Mouse (Mus musculus) cortical plate, adult 2 months (tissue): ENCODE data around the gene Ddx50. TPM values are rescaled to one million over a fixed set of nuclear protein-coding genes. Genes with fewer than 3 reads are reported as not detected.

Source experiments
- H3K27ac ChIP-seq: fragments of 200-500 bp; 2 replicates; pipeline ENCODE4 v1.5.1; 2012; ENCODE audit warnings: low read length, control low read depth, inconsistent platforms; ENCODE audit not compliant: insufficient read depth
- H3K4me1 ChIP-seq: fragments of 200-500 bp; 2 replicates; pipeline ENCODE4 v1.6.1; 2011; ENCODE audit warnings: low read length; ENCODE audit not compliant: control insufficient read depth, insufficient read depth
- H3K4me3 ChIP-seq: fragments of 200-500 bp; 2 replicates; pipeline ENCODE4 v1.5.1; 2011; ENCODE audit warnings: mild to moderate bottlenecking, low read length, control low read depth; ENCODE audit not compliant: insufficient read depth
- CTCF ChIP-seq: fragments of 200-500 bp; IDR thresholded peaks from 2 replicates; pipeline ENCODE4 v1.5.1; 2011; ENCODE audit warnings: mild to moderate bottlenecking, control low read depth, low read length; ENCODE audit not compliant: insufficient read depth; ENCODE audit errors: extremely low read depth
- POLR2A ChIP-seq: fragments of 200-500 bp; IDR thresholded peaks from 2 replicates; pipeline ENCODE4 v1.6.1; 2011; ENCODE audit warnings: mild to moderate bottlenecking, low read length, control low read depth; ENCODE audit not compliant: insufficient read depth; ENCODE audit errors: extremely low read depth
- polyA plus RNA-seq: library from polyadenylated mRNA; depleted of rRNA; stranded (reverse); fragments of >200 nt; gene quantifications from 2 replicates; pipeline ENCODE4 v1.2.3, GENCODE M21; 2012

Gene Ddx50
- polyA plus RNA-seq, 1 experiment, result 77.5 TPM

DNA sequence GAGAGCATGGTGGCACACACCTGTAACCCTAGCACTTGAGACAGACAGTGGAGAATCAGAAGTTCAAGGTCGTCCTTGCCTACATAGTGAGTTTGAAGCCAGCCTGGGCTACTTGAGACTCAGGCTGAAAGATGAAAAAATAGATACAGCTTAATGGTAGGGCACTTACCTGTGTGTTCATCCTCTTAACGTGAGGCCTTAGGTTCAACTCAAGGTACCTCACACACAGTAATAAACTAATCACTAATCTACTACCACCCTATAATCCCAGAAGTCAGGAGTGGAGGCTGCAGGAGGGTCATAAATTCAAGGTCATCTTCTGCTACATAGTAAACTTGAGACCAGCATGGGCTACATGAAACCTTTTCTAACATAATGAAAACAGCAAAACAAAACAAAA lies 17.4 kb upstream of the Ddx50 start:
- H3K4me1 ChIP-seq, result no peaks in the 10 kb centered on the region
- H3K27ac ChIP-seq, result no peak overlapping the region
- no peak for TF ChIP-seq CTCF
- no peak for TF ChIP-seq POLR2A
- no peak overlapping the region for H3K4me3 ChIP-seq

DNA sequence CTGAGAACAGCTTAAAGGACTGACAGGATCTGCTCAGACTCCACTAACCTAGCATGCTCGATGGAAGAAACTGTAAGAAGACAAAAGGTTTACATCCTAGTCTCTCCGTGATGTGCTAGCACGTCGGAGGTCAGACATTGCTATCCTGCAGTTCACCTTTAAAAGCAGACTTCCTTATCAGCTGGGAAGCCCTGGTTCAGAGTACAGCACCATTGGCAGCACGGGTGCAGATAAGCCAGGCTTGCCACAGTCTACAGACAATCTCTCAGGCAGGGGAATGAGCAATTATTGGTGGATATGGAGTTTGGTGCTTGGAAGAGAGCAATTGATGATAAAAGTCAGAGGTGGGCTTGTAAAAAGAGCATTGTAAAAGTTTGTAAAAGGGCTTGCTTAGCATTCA lies 17.0 kb upstream of the Ddx50 start:
- Histone ChIP-seq H3K27ac (no peak overlapping the region), H3K4me3 (no peak overlapping the region), H3K4me1 (no peaks in the 10 kb centered on the region)
- TF ChIP-seq CTCF (no peak), POLR2A (no peak)

DNA sequence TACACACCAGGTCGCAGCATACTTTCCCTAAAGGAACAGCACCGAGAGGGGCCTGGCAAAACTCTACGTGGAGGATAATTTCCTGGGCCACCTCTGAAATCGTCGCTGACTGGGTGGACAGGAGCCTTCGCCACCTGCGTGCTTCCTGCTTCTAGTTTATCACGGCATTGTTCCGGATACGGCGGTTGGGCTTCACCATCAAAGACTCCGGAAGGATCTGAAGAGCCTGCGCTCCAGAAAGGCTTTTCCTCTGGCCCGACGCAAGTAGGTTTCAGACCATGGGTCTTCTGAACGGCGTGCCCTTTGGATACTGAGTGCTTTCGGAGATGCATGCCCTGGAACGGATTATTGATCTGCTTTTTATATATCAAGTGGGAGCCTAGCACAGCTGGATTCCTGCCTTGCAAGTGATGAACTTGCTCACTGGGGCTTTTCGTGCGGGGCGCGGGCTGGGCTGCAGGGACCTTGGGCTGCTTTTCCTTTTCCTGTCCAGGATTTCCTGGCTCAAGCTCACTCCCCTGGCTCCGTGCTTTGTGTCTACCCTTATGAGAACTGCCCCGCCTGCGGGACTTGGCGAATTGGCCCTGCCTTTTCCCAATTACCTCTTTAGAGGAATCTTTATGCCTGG lies 14.1 kb upstream of the Ddx50 start:
- Histone ChIP-seq H3K27ac (peak overlapping the region; percentile 79; the same call in 1 of the 2 replicates), H3K4me3 (no peak overlapping the region), H3K4me1 (no peaks in the 10 kb centered on the region)
- TF ChIP-seq CTCF, result no peak
- no peak for TF ChIP-seq POLR2A

DNA sequence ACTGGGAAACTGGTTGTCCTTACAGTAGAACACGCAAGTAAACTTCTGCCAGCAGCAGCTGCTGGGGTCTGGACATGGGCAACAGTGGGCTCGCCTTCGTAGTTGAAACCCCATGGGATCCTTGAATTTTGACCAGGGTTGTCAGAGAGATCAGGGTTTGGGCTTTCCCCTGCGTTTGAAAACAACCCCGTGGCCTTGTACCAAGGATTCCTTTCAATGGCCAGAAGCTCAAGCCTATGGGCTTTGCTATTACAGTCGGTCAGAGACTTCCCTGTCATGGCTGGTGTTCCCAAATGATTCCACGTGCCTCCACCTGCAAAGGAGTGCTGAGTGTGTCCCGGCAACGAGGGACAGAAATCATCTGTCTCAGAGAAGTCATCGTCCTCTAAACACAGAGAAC lies 13.2 kb upstream of the Ddx50 start:
- TF ChIP-seq CTCF (no peak), POLR2A (no peak)
- Histone ChIP-seq H3K4me1 (no peaks in the 10 kb centered on the region), H3K4me3 (no peak overlapping the region), H3K27ac (peak overlapping the region; percentile 35; the same call in 1 of the 2 replicates)

DNA sequence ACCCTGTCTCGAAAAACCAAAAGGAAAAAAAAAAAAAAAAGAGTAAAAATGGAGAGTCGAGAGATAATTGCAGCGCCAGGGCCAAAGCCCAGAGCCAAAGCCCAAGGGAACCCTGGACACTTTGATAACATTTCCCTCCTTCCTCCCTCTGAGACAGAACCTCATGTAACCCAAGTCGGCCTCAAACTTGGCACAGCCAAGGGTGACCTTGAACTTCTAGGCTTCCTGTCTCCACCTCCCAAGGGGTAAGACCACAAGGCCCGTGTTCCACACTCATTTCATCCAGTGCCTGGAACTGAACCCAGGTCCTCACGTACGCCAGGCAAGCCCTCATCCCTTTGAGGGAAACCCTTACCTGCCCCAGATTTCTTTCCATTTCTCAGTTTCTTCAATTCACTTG lies 5.7 kb upstream of the Ddx50 start:
- no peak for TF ChIP-seq POLR2A
- no peak for TF ChIP-seq CTCF
- Histone ChIP-seq H3K4me1 (no peaks in the 10 kb centered on the region), H3K4me3 (no peak overlapping the region), H3K27ac (no peak overlapping the region)

DNA sequence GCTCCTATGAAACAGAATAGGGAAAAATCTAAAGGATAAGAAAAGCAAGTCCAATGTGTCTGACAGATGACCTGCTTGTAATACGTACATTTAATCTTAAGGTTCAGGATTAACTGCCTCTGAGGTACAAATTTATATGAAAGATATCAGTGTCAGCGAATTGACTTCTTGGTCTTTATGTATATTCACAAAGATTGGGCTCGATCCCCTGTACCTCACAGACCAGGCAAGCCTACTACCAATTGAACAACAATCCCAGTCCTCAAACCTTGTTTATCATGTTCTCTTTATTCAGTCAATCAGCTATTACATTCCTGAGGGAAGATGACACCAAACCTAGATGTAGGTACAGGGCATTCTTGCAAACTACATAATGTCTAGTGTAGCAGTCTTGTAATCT lies 943 bp upstream of the Ddx50 start:
- Histone ChIP-seq H3K4me1 (peaks cover 6% of the 10 kb centered on the region), H3K27ac (peak overlapping the region; percentile 82), H3K4me3 (peak overlapping the region; percentile 80)
- TF ChIP-seq POLR2A (no peak), CTCF (no peak)

DNA sequence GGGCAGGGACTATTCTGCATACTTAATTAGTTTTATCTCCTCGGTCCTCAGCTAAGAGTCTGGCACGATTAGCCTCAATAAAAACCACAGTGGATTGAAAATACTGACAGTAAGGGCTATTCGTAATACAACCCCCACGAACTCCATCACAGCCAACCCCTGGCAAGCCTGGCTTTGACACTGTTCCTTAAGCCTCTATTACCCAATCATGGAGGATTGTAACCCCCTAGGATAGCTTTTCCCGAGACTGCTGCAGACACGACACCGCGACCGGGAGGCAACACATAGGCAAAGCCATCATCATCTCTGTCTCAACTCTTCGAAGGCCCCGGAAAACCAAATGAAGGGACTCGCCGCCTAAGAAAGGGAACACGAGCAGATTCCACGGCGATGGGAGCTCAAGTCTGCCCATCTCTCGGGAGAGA lies 648 bp downstream of the Ddx50 start:
- Histone ChIP-seq H3K4me3 (peak overlapping the region; percentile 80), H3K27ac (peak overlapping the region; percentile 78), H3K4me1 (peaks cover 6% of the 10 kb centered on the region)
- TF ChIP-seq CTCF (no peak), POLR2A (no peak)

DNA sequence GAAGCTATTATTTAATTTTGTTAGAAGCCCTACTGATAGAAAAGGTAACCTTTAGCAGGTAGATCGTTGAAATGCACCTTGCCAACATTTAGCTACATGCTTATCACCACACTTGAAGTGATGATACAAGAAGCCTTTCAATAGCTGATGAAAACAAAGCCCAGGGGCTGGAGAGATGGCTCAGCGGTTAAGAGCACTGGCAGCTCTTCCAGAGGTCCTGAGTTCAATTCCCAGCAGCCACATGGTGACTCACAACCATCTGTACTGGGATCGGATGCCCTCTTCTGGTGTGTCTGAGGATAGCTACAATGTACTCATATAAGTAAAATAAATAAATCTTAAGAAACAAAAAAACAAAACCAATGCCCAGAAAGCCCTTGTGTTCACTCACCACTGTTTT lies 46.9 kb downstream of the Ddx50 start:
- no peak overlapping the region for H3K27ac ChIP-seq

DNA sequence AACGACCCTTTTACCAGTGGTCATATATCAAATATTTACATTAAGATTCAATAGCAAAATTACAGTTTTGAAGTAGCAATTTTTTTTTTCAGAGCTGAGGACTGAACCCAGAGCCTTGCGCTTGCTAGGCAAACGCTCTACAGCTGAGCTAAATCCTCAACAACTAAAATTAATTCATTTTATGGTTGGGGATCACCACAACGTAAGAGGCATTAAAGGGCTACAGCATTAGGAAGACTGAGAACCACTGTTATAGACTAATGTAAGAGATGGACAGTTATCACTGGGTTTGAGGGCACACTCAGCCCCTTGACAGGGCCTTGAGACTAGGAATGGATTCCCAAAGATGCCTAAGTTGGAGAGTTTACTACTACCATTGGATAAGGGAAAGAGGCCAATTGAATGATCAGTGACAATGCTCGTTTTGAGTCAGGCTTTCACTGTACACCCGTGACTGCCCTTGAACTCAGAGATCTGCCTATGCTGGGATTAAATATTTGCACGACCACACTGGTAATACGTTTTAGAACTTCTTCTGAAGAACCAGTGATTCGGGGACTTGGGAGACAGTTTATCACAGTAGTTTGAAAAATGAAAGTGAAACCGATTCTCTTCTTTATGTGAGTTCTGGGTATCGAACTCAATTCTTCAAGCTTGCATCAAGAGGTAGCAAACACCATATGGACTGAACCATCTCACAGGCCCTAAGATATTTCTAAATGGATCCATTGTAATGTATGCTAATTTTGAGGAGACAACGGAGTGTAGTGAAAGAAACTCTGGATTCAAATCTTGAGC lies 47.6 kb downstream of the Ddx50 start:
- peaks cover 2% of the 10 kb centered on the region; the same call in 1 of the 2 replicates for H3K4me1 ChIP-seq
- no peak for TF ChIP-seq POLR2A
- TF ChIP-seq CTCF, result no peak
- H3K4me3 ChIP-seq, result no peak overlapping the region; the same call in 1 of the 2 replicates
- no peak overlapping the region for H3K27ac ChIP-seq

More for the DNA sequence above, 46.9 kb downstream of the Ddx50 start:
- H3K4me1 ChIP-seq, result peaks cover 2% of the 10 kb centered on the region; the same call in 1 of the 2 replicates
- TF ChIP-seq POLR2A (no peak), CTCF (no peak)
- H3K4me3 ChIP-seq, result no peak overlapping the region

DNA sequence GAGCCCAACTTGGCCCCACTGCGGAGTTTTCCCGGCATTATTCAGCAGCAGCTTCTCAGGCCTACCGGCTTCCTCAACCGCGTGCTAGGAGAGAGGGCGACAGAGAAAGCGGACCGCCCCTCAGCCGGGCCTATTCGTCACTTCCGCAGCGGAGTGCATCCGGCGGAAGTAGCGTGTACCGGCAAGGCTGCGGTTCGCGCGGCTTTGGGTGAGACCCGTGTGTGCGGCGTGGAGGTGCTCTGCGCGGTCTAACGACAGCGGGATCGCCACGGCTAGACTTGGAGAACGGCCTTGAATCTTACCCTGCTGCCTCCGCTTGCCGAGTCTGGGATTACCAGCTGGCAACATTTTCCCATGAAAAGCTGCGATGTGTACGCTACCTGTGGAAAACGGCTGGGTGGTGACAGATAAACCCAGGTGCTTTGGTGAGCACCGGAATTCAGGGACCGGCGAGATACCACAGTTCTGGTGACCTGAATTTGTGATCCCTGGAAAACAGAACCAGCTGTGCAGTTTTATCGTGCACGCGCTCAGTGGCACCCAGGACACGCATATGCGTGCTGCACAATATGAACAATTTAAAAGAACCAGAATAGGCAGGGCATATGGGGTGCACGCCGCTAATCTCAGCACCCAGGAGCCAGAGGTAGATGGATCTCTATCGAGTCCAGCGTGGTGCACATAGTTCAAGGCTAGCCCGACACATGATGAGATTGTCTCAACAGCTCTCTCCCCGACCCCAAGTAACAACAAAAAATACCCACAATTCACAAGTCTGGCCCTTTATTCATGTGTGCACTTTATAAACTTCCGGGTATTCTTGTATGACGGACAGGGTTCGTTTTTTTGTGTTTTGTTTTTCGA lies 48.6 kb downstream of the Ddx50 start, which contains the start of gene Ddx21:
TSS of gene Ddx21 (minus strand) at position 105 of the 864 bp plus-strand sequence.
- H3K4me3 ChIP-seq, result peak within 1 kb of the TSS; percentile 76
- peaks cover 2% of the 10 kb centered on the region; the same call in 1 of the 2 replicates for H3K4me1 ChIP-seq
- TF ChIP-seq CTCF (no peak), POLR2A (peak; percentile 96)
- H3K27ac ChIP-seq, result no peak within 1 kb of the TSS
